Comparison of ENCODE assay signal across 16 mouse cellular contexts in genomic region chr16:22301378-22301777, GRCm38 (mm10). TPM values are rescaled to one million over a fixed set of nuclear protein-coding genes. Genes with fewer than 3 reads are reported as not detected.
DNase-seq lines count a peak whose midpoint lies in the region; ATAC-seq and TF ChIP-seq lines count a peak whose summit lies in the region.
"Had no signal": no experiment of that assay in that cellular context is flagged by ENCODE, and none has a peak within 500 bp of the region (broad histone marks: within the 10 kb centered on the region; RNA-seq: fewer than 3 reads in every experiment).

No protein-coding gene starts in this region.

- no peak for DNase-seq in hindbrain, postnatal 0 days (ENCODE audit: low spot score)
- DNase-seq in thymus, adult 2 months: peak; percentile 8
- DNase-seq in thymus, postnatal 36 days: no peak
- DNase-seq in R1 (ENCODE audit: low read depth, low spot score): peak; percentile 43
- peak; percentile 44 for DNase-seq in thymus, postnatal 4 days
- no peak for DNase-seq in spleen, postnatal 14 days (ENCODE audit: low spot score in 2 of 2)
- DNase-seq: cerebellum, adult 11 months; heart, postnatal 36 days; kidney, postnatal 4 days had no signal

- no peak for ATAC-seq in hindbrain, postnatal 0 days
- no peak for ATAC-seq in hindbrain, embryonic 12.5 days (ENCODE audit: low FRiP score)
- no peak for ATAC-seq in cerebellum, adult (ENCODE audit: insufficient number of reproducible peaks, low FRiP score, low TSS enrichment)
- ATAC-seq: intestine, embryonic 15.5 days had no signal

- H3K4me2 ChIP-seq in hindbrain, postnatal 0 days (ENCODE audit: low read depth, low read length): no peak overlapping the region
- no peak overlapping the region for H3K4me2 ChIP-seq in hindbrain, embryonic 12.5 days (replicated peaks)
- H3K4me2 ChIP-seq: intestine, embryonic 15.5 days; limb, embryonic 13.5 days; lung, embryonic 15.5 days; midbrain, embryonic 11.5 days had no signal

- WGBS in hindbrain, postnatal 0 days: 70% methylated on average over 3 of the region's 3 CpGs
- WGBS in hindbrain, embryonic 12.5 days: 76% methylated on average over 3 of the region's 3 CpGs
- 46% methylated on average over 3 of the region's 3 CpGs for WGBS in thymus, adult 2 months

- no peak overlapping the region for H3K27ac ChIP-seq in hindbrain, postnatal 0 days
- H3K27ac ChIP-seq in hindbrain, embryonic 12.5 days: no peak overlapping the region
- H3K27ac ChIP-seq in thymus, adult 2 months (ENCODE audit: control insufficient read depth, insufficient read depth, low read length): no peak overlapping the region
- H3K27ac ChIP-seq: intestine, embryonic 15.5 days; limb, embryonic 13.5 days; lung, embryonic 15.5 days had no signal

- H3K4me1 ChIP-seq in hindbrain, postnatal 0 days (ENCODE audit: insufficient read depth, low read length): no peaks in the 10 kb centered on the region
- H3K4me1 ChIP-seq in hindbrain, embryonic 12.5 days: no peaks in the 10 kb centered on the region
- no peaks in the 10 kb centered on the region for H3K4me1 ChIP-seq in thymus, adult 2 months (replicated peaks; ENCODE audit: control insufficient read depth, insufficient read depth, low read length)
- H3K4me1 ChIP-seq: intestine, embryonic 15.5 days; limb, embryonic 13.5 days; lung, embryonic 15.5 days had no signal

- peak; percentile 25 for TF ChIP-seq CTCF in hindbrain, postnatal 0 days (IDR thresholded peaks at IDR 0.05; ENCODE audit: low read depth)
- no peak for TF ChIP-seq CTCF in thymus, adult 2 months (IDR thresholded peaks at IDR 0.05; ENCODE audit: borderline replicate concordance, control insufficient read depth, extremely low read depth, insufficient read depth, low read length, poor library complexity)

- TF ChIP-seq POLR2A in thymus, adult 2 months (IDR thresholded peaks at IDR 0.05; ENCODE audit: control insufficient read depth, extremely low read depth, insufficient read depth, low read length, poor library complexity): no peak

- no peaks in the 10 kb centered on the region for H3K36me3 ChIP-seq in hindbrain, postnatal 0 days (ENCODE audit: insufficient read depth, low read length)
- H3K36me3 ChIP-seq in hindbrain, embryonic 12.5 days: no peaks in the 10 kb centered on the region
- H3K36me3 ChIP-seq in thymus, adult 2 months (ENCODE audit: control insufficient read depth, insufficient read depth, low read length): no peaks in the 10 kb centered on the region
- H3K36me3 ChIP-seq: intestine, embryonic 15.5 days; limb, embryonic 13.5 days; lung, embryonic 15.5 days had no signal

- no peaks in the 10 kb centered on the region for H3K9me3 ChIP-seq in hindbrain, postnatal 0 days (ENCODE audit: low read length)
- H3K9me3 ChIP-seq in hindbrain, embryonic 12.5 days (replicated peaks): no peaks in the 10 kb centered on the region
- H3K9me3 ChIP-seq: intestine, embryonic 15.5 days; limb, embryonic 13.5 days; lung, embryonic 15.5 days had no signal

- no peaks in the 10 kb centered on the region for H3K27me3 ChIP-seq in hindbrain, postnatal 0 days (ENCODE audit: insufficient read depth, low read length)
- H3K27me3 ChIP-seq in hindbrain, embryonic 12.5 days: no peaks in the 10 kb centered on the region; the same call in 1 of the 2 replicates
- no peaks in the 10 kb centered on the region for H3K27me3 ChIP-seq in thymus, adult 2 months (ENCODE audit: control insufficient read depth, insufficient read depth, low read length)
- H3K27me3 ChIP-seq: intestine, embryonic 15.5 days; limb, embryonic 13.5 days; lung, embryonic 15.5 days had no signal

- no peak overlapping the region for H3K9ac ChIP-seq in hindbrain, postnatal 0 days (replicated peaks; ENCODE audit: low read length)
- H3K9ac ChIP-seq in hindbrain, embryonic 12.5 days: no peak overlapping the region
- H3K9ac ChIP-seq: intestine, embryonic 15.5 days; limb, embryonic 13.5 days; lung, embryonic 15.5 days had no signal

- H3K4me3 ChIP-seq in hindbrain, postnatal 0 days (ENCODE audit: low read length): no peak overlapping the region
- H3K4me3 ChIP-seq in hindbrain, embryonic 12.5 days: no peak overlapping the region
- no peak overlapping the region for H3K4me3 ChIP-seq in thymus, adult 2 months (ENCODE audit: control insufficient read depth, insufficient read depth, low read length)
- H3K4me3 ChIP-seq: intestine, embryonic 15.5 days; limb, embryonic 13.5 days; lung, embryonic 15.5 days; myocyte had no signal

RNA-seq across cellular contexts. Expression of gene Tra2b, which starts 35.6 kb away (rescaled TPM):
- 111 and 117 TPM in 2 replicates for total RNA-seq in hindbrain, postnatal 0 days (2014; rRNA removed)
- 202 and 205 TPM in 2 replicates for polyA plus RNA-seq in hindbrain, postnatal 0 days (2015; fragmentation: Nextera tagmentation; extraction: Ambion mirVana)
- 389 and 397 TPM in 2 replicates for polyA plus RNA-seq in hindbrain, embryonic 12.5 days (2016; fragmentation: Nextera tagmentation; extraction: Ambion mirVana)
- 67.9 and 70.4 TPM in 2 replicates for polyA plus RNA-seq in thymus, adult 2 months (2012; rRNA removed)

Comparison
In these comparisons a context has a peak if more than half of its experiments do, and no peak if none do; other contexts are left out.
1. DNase-seq: peak in thymus, adult 2 months (single experiment), R1 (single experiment) and thymus, postnatal 4 days (single experiment); none in hindbrain, postnatal 0 days (single experiment), thymus, postnatal 36 days (0 of 2) and spleen, postnatal 14 days (0 of 2).